ENCODE assay signal across 8 mouse cellular contexts in the genomic region with DNA sequence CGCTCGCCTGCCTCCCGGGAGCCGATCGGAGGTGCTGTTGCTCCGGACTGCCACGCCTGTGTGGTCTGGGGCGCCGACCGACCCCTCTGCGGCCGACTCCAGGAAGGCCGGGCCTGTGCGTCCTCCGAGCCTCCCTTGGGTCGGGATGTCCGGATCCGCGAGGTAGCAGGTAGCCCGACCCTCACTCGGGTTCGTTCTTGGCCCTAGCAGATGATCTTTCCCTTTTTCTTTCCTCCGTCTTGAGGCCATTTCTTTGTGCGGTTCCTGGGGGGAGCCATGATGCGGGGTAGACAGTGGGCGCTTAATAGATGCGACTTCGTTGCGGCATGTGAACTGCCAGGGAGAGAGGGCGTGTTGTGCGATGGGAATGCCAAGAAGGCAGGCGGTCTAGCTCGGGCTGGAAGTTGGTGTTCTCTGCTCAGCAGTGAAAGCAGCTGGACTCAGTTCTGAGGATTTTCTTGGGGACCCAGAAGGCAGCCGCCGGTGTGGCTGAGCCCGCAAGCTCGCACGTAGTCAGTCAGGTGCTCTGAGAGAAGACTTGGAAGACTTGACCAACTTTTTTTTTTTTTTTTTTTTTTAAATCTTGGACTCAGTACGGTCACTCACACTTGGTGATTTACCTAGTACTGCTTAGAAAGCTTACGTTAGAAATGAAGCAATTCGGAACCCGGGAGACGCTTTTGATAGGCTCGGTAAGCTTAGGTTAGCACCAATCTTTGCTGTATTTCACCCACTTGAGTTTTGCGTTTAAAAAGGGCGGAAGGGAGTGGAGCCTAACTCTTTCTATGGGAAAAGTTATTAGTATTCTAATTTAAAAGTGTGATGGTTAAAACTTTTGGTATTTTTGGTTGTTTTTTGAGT. TPM values are rescaled to one million over a fixed set of nuclear protein-coding genes. Genes with fewer than 3 reads are reported as not detected.
DNase-seq lines count a peak whose midpoint lies in the region; ATAC-seq and TF ChIP-seq lines count a peak whose summit lies in the region.

No protein-coding gene starts in this region.

- H3K4me2 ChIP-seq in neural tube, embryonic 11.5 days (ENCODE audit: low read depth) = peak overlapping the region; percentile 73
- H3K4me2 ChIP-seq in forebrain, embryonic 13.5 days = peak overlapping the region; percentile 73
- peak overlapping the region; percentile 59 for H3K4me2 ChIP-seq in hindbrain, postnatal 0 days (ENCODE audit: low read depth, low read length)
- peak overlapping the region; percentile 75 for H3K4me2 ChIP-seq in limb, embryonic 12.5 days
- peak overlapping the region; percentile 61 for H3K4me2 ChIP-seq in midbrain, embryonic 12.5 days (replicated peaks)

- peak overlapping the region; percentile 80 for H3K27ac ChIP-seq in neural tube, embryonic 11.5 days (ENCODE audit: low read depth, low read length)
- peak overlapping the region; percentile 90 for H3K27ac ChIP-seq in forebrain, embryonic 13.5 days
- peak overlapping the region; percentile 94 for H3K27ac ChIP-seq in hindbrain, postnatal 0 days
- H3K27ac ChIP-seq in limb, embryonic 12.5 days = peak overlapping the region; percentile 69
- peak overlapping the region; percentile 86 for H3K27ac ChIP-seq in midbrain, embryonic 12.5 days (replicated peaks)

- H3K9me3 ChIP-seq in neural tube, embryonic 11.5 days (ENCODE audit: control insufficient read depth, low read length) = no peaks in the 10 kb centered on the region
- H3K9me3 ChIP-seq in forebrain, embryonic 13.5 days (replicated peaks) = no peaks in the 10 kb centered on the region
- H3K9me3 ChIP-seq in hindbrain, postnatal 0 days (ENCODE audit: low read length) = no peaks in the 10 kb centered on the region
- H3K9me3 ChIP-seq in limb, embryonic 12.5 days = no peaks in the 10 kb centered on the region
- no peaks in the 10 kb centered on the region for H3K9me3 ChIP-seq in midbrain, embryonic 12.5 days

- no peak for TF ChIP-seq CTCF in hindbrain, postnatal 0 days (IDR thresholded peaks at IDR 0.05; ENCODE audit: low read depth)

- peak; percentile 48 for ATAC-seq in neural tube, embryonic 11.5 days (ENCODE audit: insufficient read depth, low FRiP score, low TSS enrichment)
- peak; percentile 46; the same call in 1 of the 2 replicates for ATAC-seq in forebrain, embryonic 13.5 days
- peak; percentile 61 for ATAC-seq in hindbrain, postnatal 0 days
- ATAC-seq in limb, embryonic 12.5 days (ENCODE audit: insufficient number of reproducible peaks, insufficient read depth, low FRiP score, low TSS enrichment, low read depth) = peak; percentile 67
- no peak; the same call in 1 of the 2 replicates for ATAC-seq in midbrain, embryonic 12.5 days (ENCODE audit: low FRiP score, low read depth)

- H3K36me3 ChIP-seq in neural tube, embryonic 11.5 days (ENCODE audit: control insufficient read depth, insufficient read depth, low read length) = no peaks in the 10 kb centered on the region
- no peaks in the 10 kb centered on the region for H3K36me3 ChIP-seq in forebrain, embryonic 13.5 days (ENCODE audit: poor library complexity, severe bottlenecking)
- H3K36me3 ChIP-seq in hindbrain, postnatal 0 days (ENCODE audit: insufficient read depth, low read length) = no peaks in the 10 kb centered on the region
- H3K36me3 ChIP-seq in limb, embryonic 12.5 days = no peaks in the 10 kb centered on the region
- no peaks in the 10 kb centered on the region for H3K36me3 ChIP-seq in midbrain, embryonic 12.5 days

- H3K4me3 ChIP-seq in neural tube, embryonic 11.5 days (ENCODE audit: low read depth, low read length) = peak overlapping the region; percentile 84
- H3K4me3 ChIP-seq in forebrain, embryonic 13.5 days = peak overlapping the region; percentile 74
- H3K4me3 ChIP-seq in hindbrain, postnatal 0 days (ENCODE audit: low read length) = peak overlapping the region; percentile 93
- H3K4me3 ChIP-seq in limb, embryonic 12.5 days (replicated peaks) = peak overlapping the region; percentile 69
- peak overlapping the region; percentile 85 for H3K4me3 ChIP-seq in midbrain, embryonic 12.5 days

- WGBS in neural tube, embryonic 11.5 days = under 1% methylated on average over 41 of the region's 46 CpGs
- under 1% methylated on average over 46 of the region's 46 CpGs for WGBS in forebrain, embryonic 13.5 days
- under 1% methylated on average over 42 of the region's 46 CpGs for WGBS in hindbrain, postnatal 0 days
- WGBS in limb, embryonic 12.5 days = under 1% methylated on average over 46 of the region's 46 CpGs
- under 1% methylated on average over 41 of the region's 46 CpGs for WGBS in midbrain, embryonic 12.5 days

- DNase-seq in neural tube, embryonic 11.5 days (ENCODE audit: low spot score) = no peak
- DNase-seq in neural tube, embryonic 10.5 days (ENCODE audit: extremely low spot score, low spot score) = no peak
- DNase-seq in adrenal gland, postnatal 36 days = peak; percentile 55 to 56
- DNase-seq in hindbrain, postnatal 0 days (ENCODE audit: low spot score) = peak; percentile 62
- DNase-seq in testis, postnatal 14 days (ENCODE audit: low spot score) = peak; percentile 60

- H3K4me1 ChIP-seq in neural tube, embryonic 11.5 days (ENCODE audit: control insufficient read depth, insufficient read depth, low read length) = no peaks in the 10 kb centered on the region
- peaks cover 17% of the 10 kb centered on the region for H3K4me1 ChIP-seq in forebrain, embryonic 13.5 days
- 0 out of 2 replicates have a peak, but pooled peaks cover 3% of the 10 kb centered on the region for H3K4me1 ChIP-seq in hindbrain, postnatal 0 days (ENCODE audit: insufficient read depth, low read length)
- H3K4me1 ChIP-seq in limb, embryonic 12.5 days (replicated peaks) = 0 out of 2 replicates have a peak, but pooled peaks cover 2% of the 10 kb centered on the region
- H3K4me1 ChIP-seq in midbrain, embryonic 12.5 days = 0 out of 2 replicates have a peak, but pooled peaks cover 3% of the 10 kb centered on the region

- H3K9ac ChIP-seq in neural tube, embryonic 11.5 days (ENCODE audit: low read length) = peak overlapping the region; percentile 86
- H3K9ac ChIP-seq in forebrain, embryonic 13.5 days = peak overlapping the region; percentile 88
- peak overlapping the region; percentile 87 for H3K9ac ChIP-seq in hindbrain, postnatal 0 days (replicated peaks; ENCODE audit: low read length)
- peak overlapping the region; percentile 79 for H3K9ac ChIP-seq in limb, embryonic 12.5 days (replicated peaks)
- H3K9ac ChIP-seq in midbrain, embryonic 12.5 days (replicated peaks) = peak overlapping the region; percentile 87

- no peaks in the 10 kb centered on the region for H3K27me3 ChIP-seq in neural tube, embryonic 11.5 days (ENCODE audit: control insufficient read depth, insufficient read depth, low read length)
- no peaks in the 10 kb centered on the region for H3K27me3 ChIP-seq in forebrain, embryonic 13.5 days
- no peaks in the 10 kb centered on the region for H3K27me3 ChIP-seq in hindbrain, postnatal 0 days (ENCODE audit: insufficient read depth, low read length)
- no peaks in the 10 kb centered on the region for H3K27me3 ChIP-seq in limb, embryonic 12.5 days
- no peaks in the 10 kb centered on the region for H3K27me3 ChIP-seq in midbrain, embryonic 12.5 days

RNA-seq across cellular contexts. Expression of gene Kdm4c, which starts 10.2 kb away (rescaled TPM):
- polyA plus RNA-seq in neural tube, embryonic 11.5 days (2014; fragmentation: Nextera tagmentation; extraction: Ambion mirVana) = 14.0 and 14.1 TPM in 2 replicates
- 10 to 100 TPM; 21.6 to 22.1 TPM for total RNA-seq in adrenal gland, postnatal 36 days (2021)
- polyA plus RNA-seq in forebrain, embryonic 13.5 days (2015; fragmentation: Nextera tagmentation; extraction: Ambion mirVana) = 13.9 and 15.1 TPM in 2 replicates
- 13.8 and 14.8 TPM in 2 replicates for total RNA-seq in hindbrain, postnatal 0 days (2014; rRNA removed)
- 8.2 and 9.5 TPM in 2 replicates for polyA plus RNA-seq in hindbrain, postnatal 0 days (2015; fragmentation: Nextera tagmentation; extraction: Ambion mirVana)
- polyA plus RNA-seq in limb, embryonic 12.5 days (2016; fragmentation: Nextera tagmentation; extraction: Ambion mirVana) = 13.4 and 14.5 TPM in 2 replicates
- 13.4 and 16.2 TPM in 2 replicates for polyA plus RNA-seq in midbrain, embryonic 12.5 days (2016; fragmentation: Nextera tagmentation; extraction: Ambion mirVana)

Comparison
In these comparisons a context has a peak if more than half of its experiments do, and no peak if none do; other contexts are left out.
1. DNase-seq: peak in adrenal gland, postnatal 36 days (2 of 2), hindbrain, postnatal 0 days (single experiment) and testis, postnatal 14 days (single experiment); none in neural tube, embryonic 11.5 days (single experiment) and neural tube, embryonic 10.5 days (single experiment).
2. Peak in every context shown above with its lines, with median percentiles within 50 percentile points of each other: H3K27ac ChIP-seq, H3K4me2 ChIP-seq, H3K4me3 ChIP-seq and H3K9ac ChIP-seq.